Mouse (Mus musculus) monocyte, adult 2 months (primary cell): ENCODE results near the gene Gm20662.

ENCODE experiments used
- DNase-seq, 2 experiments: peaks; one replicate each; pipeline ENCODE4 v3.0.0; 2022; ENCODE audit warnings: low spot score in 2 of 2, low read depth in 1 of 2

Gm20662 gene

DNA sequence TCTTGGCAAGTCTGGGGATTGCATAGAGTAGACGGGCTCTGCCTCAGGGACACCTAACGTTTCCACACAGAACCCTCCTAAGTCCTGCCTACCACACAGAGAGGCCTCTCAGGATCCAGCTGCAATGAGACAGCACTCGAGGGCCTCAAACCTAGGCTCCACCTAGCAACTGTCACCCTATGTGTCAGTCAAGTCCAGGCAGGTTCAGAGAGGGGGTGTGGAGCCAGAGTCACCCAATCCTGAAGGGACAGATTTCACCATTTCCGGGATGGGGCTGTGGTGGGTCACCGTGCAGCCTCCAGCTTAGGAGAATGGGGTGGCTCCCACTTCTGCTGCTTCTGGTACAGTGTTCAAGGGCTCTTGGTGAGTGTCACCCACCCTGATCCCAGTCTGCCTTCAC is 84.0 kb downstream of the Gm20662 start, which contains the start of gene Mst1:
TSS of gene Mst1 (plus strand) at position 269 of the 400 bp plus-strand sequence.
- DNase-seq: no peak

DNA sequence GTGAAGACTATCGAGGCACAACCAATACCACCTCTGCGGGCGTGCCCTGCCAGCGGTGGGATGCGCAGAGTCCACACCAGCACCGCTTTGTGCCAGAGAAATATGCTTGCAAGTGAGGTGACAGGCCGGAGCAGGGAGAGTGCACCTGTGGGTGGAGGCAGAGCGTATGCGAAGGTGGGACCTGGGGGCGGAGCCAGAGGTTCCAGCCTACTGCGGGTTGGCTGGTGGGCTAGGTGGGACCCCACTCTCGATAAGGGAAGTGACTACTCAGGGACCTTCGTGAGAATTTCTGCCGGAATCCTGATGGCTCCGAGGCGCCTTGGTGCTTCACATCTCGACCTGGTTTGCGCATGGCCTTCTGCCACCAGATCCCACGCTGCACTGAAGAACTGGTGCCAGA is 86.4 kb downstream of the Gm20662 start:
- no peak for DNase-seq

GRCm38 (mm10) chr9:108082988-108083431 is 86.9 kb downstream of the Gm20662 start, which contains the start of gene Rnf123:
Rnf123 (minus strand) TSS chr9:108083346.
- DNase-seq: no peak

DNA sequence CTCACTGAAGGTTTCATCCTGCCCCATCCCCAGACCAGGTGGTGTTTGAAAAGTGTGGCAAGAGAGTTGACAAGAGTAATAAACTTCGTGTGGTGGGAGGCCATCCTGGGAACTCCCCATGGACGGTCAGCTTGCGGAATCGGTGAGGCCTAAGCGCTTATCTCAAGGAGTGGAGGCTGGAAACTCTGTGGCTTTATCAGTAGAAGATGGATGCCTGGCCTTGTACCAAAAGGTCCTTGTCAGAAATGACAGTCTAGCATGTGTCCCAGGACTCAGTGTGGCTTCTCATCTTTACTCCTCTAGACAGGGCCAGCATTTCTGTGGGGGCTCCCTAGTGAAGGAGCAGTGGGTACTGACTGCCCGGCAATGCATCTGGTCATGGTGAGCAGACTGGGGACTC is 87.4 kb downstream of the Gm20662 start:
- DNase-seq: no peak

DNA sequence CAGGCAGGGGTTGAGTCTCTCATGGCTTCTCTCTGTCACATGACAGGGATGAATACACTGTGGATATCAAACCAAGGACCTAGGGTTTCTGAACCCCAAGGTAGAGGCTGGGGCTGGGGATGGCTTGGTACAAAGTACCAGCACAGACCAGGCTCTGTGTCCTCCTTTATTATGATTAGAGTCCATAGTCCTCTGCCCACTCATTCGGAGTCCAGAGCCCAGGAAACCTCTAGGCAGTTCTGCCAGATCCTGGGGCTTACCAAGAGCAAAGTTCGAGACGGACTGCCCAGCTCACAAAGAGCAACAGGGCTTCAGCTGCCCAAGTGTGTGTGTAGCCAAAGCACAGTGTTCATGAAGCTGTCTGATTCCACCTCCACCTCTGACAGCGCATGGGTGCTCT is 89.1 kb downstream of the Gm20662 start:
- DNase-seq: no peak

DNA sequence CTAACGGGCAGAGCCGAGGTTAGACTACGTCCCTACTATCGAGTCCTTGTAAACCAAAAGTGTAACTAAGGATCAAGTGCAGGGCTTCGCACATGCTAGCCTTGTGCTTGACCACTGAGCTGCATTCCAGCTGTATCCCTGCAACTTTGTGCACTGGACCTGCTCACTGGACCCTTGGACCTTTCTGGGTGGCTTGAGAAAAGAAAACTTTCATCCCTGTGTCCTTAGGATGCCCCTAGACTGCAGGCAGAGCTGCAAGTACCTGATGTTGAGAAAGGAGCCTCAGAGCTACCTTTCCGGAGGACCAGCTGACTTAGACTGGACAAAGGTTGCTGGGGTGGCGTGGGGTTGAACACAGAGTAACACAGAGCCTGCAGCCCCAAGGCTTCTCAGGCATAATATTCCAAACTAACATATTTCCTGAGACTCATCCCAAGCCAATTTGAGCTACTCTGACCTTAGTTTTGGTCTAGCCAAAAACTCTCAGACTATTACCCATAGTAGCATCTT is 94.5 kb downstream of the Gm20662 start:
- no peak for DNase-seq

DNA sequence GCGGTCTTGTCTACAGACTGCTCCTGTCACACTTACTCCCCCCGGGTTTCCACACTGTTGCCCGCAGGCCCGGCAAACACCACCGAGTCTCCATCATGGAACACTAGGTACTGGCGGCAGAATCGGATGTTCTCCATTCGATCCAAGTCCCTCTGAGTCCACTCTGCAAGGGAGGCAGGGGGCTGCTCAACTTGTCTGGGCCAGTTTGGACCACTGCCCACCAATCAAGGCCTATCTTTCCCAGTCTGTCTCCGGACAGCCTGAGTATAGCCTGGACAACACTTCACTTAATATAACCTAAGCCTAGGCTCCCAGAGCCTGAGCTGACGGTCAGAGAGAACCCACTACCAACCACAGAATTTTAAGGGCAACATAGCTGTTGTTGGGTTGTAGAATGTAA is 97.4 kb downstream of the Gm20662 start:
- no peak for DNase-seq

DNA sequence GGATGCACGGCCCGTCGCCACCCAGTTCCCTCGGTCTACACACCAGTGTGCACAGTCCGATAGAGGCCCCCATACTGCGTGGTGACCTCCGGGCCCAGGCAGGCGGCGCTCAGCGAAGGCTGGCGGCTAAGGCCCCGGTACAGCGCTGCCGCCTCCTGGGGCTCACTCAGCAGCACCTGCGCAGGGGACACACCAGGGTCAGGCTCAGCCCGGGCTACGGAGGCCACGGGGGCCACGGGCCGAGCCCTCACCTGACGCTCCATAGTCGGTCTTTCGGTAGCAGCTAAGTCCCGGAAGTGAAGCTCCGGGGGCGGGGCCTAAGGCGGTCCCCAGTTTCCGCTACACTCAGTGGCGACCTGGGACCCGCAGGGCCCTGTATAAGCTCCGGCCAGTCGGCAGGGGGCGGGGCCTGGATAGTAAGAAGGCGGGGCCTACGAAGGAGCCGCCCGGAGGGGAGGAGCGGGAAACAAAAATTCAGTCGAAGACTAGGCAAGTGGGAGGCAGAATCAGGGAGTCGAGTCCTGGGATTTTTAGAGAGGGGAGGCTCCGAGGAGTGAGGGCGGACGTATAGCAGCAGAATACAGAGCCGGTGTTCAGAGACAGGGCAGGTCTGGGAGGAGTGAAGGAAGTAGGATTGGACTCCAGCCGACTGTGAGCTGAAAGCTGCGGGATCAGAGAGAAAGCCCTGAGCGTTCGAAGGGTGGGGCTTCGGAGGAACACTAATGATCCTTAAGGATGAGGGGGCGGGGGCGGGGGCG is 98.2 kb downstream of the Gm20662 start, which contains the start of gene Apeh:
TSS of gene Apeh (minus strand) at position 423 of the 758 bp plus-strand sequence.
- peak; percentile 87 to 93 for DNase-seq
